Mouse (Mus musculus) fat pad, adult 2 months (tissue): Measurements from ENCODE around the gene Ski.
"Not testable (repeated sequence)": the region's sequence is repeated elsewhere in the genome, so short reads cannot be mapped to it uniquely, and the experiment has no call there.

Source experiments
- DNase-seq: peaks from one replicate; pipeline ENCODE4 v3.0.0-alpha.2; 2011; ENCODE audit warnings: low read depth, low spot score; ENCODE audit errors: extremely low read depth

Gene Ski

DNA sequence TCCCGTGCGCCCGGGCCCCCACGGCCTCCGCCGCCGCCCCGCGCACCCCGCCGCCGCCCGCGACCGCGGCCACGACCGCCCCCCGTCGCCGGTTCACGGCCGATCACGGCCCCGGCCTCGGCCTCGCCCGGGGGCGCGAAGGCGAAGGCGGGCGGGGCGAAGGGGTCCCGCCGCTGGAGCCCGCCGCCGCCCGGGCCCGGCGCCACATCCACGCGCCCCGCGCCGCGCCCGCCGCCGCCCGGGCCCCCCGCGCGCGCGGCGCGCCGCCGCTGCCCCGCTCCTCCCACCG lies at the start of gene Ski:
Gene Ski, minus strand, starts transcription at position 41 of the 289 bp plus-strand sequence.
- no peak for DNase-seq

- no peak for DNase-seq
Measured at GRCm38 (mm10) chr4:155268382-155268781, 46.0 kb upstream of the Ski start.

DNA sequence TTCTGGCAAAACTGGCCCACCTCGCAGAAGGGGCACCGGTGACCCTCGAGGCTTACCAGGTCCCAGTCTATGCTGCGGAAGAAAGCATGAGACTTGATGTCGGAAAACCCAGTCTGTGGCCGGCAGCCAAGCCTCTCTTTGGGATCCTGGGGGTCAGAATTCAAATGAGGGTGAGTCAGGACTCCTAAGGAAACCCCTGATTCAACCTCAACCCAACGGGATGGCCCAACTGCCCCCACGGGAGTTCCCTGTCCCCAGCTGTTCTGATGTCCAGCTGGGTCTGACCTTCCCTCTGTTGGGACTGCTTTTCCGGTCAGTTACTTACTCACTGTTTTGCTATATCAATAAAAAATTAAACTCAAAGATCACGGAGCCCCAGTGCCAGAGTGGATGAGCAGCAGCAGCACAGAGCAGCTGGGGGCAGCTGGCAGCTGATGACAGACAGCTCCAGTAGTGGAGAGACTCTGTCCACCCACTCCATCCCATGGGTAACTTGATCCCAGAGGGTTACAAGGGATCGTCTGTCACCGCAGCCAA lies 45.3 kb upstream of the Ski start:
- DNase-seq = no peak

GRCm38 (mm10) chr4:155267047-155267543 lies 44.7 kb upstream of the Ski start:
- no peak for DNase-seq

DNA sequence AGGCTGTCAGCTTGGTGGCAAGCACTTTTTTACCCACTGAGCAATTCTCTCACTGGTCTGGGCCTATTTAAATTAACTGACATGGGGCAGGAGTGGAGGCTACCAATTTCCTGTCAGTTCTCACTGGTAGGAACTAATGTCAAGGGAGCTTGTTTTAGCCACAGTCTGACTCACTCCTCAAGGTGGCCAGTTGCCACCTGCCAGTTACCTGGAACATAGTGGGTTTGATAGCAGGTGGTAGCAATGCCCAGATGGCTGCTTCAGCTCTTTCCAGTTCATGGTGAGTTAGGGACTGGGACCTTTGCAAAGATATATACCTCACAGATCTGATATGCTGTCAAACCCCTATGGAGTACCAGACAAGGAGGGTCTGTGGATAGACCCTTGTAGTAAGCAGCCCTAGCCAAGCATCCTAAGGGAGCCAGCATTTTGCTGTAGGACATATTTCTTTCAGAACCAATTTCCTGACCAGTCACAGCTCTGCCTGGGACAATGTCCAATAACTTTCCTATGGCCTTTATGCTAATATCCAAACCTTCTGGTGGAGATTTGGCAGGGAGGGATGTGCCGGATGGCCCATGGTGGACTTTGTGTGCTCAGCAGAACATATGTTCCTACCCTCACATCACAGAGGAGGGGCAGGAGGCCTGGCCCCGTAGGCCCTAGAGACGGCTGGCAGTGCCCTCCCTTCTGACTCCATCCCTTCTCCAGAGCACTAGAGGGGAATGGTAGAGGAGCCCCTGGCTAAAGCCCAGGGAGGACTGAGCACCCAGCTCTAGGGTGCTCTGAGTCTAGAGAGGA lies 42.3 kb upstream of the Ski start:
- DNase-seq = no peak

- no peak for DNase-seq
Measured at GRCm38 (mm10) chr4:155252253-155252652, 29.9 kb upstream of the Ski start.

DNA sequence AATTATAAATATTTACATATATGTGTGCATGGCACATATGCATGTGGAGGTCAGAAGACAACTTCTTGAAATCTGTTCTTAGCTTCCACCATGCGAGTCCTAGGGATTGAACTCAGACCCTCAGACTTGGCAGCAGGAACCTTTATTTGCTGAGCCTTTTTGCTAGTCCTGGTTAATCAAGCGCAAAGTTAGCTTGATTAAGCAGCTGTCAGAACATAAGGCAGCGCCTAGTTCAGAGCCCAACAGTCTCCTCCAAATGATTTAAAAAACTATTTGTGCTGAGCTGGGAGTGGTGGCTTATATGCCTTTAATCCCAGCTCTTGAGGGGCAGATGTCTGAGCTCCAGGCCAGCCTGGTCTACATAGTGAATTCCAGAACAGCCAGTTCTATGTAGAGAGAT lies 28.8 kb upstream of the Ski start:
- DNase-seq = no peak

- DNase-seq = no peak
Measured at GRCm38 (mm10) chr4:155250361-155251117, 28.1 kb upstream of the Ski start.

DNA sequence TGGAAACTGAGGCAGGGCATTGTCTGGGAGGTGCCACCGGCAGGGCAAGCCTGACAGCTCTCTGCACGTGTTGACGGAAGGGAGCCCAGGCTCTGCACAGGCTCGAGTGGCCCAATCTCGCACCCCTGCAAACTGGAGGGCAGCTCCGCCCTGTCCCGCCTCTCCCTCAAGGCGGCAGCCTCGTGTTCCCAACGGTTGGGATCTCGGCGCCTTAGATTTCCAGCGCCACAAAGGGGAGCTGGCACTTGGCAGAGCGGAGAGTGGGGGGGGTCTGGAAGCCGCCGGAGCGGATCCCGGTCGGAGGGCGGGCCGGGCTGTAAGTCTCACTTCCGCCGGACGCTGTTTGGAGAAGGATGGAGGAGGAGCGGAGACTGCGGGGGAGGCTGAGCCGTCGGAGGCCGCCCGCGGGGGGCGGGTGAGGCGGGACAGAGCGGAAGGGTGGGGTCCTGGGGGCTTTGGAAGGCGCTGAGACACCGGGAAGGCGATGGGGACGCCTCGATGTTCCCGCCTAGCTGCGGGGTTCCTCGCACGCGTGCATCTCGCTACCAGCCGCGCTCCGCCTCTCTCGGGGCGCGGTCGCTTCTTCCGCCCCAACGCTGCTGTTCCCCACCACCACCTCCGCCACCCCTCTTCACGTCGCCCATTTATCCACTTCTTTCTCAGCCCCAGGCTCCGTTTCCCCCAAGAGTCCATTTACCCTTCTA lies 27.4 kb upstream of the Ski start, which contains the start of gene Faap20:
Gene Faap20, plus strand, starts transcription at position 155 of the 704 bp plus-strand sequence.
- DNase-seq = no peak

GRCm38 (mm10) chr4:155249257-155249647 lies 26.9 kb upstream of the Ski start:
- no peak for DNase-seq

- DNase-seq = not testable (repeated sequence)
Measured at GRCm38 (mm10) chr4:155248054-155248453, 25.7 kb upstream of the Ski start.

GRCm38 (mm10) chr4:155246691-155247105 lies 24.3 kb upstream of the Ski start:
- no peak for DNase-seq

- no peak for DNase-seq
Measured at GRCm38 (mm10) chr4:155245770-155246492, 23.5 kb upstream of the Ski start.

GRCm38 (mm10) chr4:155243233-155243632 lies 20.8 kb upstream of the Ski start:
- DNase-seq = no peak

DNA sequence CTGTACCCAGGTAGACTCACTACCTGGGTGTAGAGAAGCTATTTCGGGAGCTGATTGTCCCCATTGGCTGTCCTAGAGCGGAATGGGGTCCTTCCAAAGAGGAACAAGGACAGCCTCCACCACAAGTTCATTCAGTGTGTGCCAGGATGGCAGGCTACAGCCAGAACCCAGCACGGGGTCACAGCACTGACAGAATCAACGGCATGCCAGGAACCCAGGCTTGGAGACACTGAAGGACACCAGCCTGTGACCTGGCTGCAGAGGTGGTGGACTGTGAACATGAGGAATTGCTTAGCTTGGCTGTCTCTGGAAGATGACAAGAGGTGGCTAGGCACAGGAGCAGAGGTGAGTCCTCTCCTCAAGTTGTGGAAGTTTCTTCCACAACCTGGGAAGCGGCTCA lies 19.9 kb upstream of the Ski start:
- DNase-seq = no peak

- no peak for DNase-seq
Measured at GRCm38 (mm10) chr4:155241789-155242188, 19.4 kb upstream of the Ski start.

- DNase-seq = no peak
Measured at GRCm38 (mm10) chr4:155239494-155239893, 17.1 kb upstream of the Ski start.

GRCm38 (mm10) chr4:155238276-155238675 lies 15.9 kb upstream of the Ski start:
- DNase-seq = no peak

GRCm38 (mm10) chr4:155236737-155237385 lies 14.5 kb upstream of the Ski start:
- no peak for DNase-seq
